Mouse (Mus musculus): ENCODE data around the gene Poll. TPM values are rescaled to one million over a fixed set of nuclear protein-coding genes. Genes with fewer than 3 reads are reported as not detected.

Gene Poll
- polyA plus RNA-seq, 1 experiment from 2014 or later, result 14.3 TPM

- Histone ChIP-seq H3K27me3 (ENCODE audit: control insufficient read depth, insufficient read depth, low read length) (peaks cover 51% of the 10 kb centered on the region), H3K4me3 (ENCODE audit: low read depth, low read length) (no peak overlapping the region), H3K4me2 (no peak overlapping the region), H3K4me1 (ENCODE audit: control insufficient read depth, insufficient read depth, low read length) (peaks cover 26% of the 10 kb centered on the region), H3K9me3 (ENCODE audit: control insufficient read depth, low read length) (no peaks in the 10 kb centered on the region), H3K36me3 (ENCODE audit: control insufficient read depth, insufficient read depth, low read length) (peaks cover 11% of the 10 kb centered on the region), H3K27ac (ENCODE audit: low read depth, low read length) (no peak overlapping the region), H3K9ac (ENCODE audit: low read length) (no peak overlapping the region)
- 75% methylated on average over 3 of the region's 3 CpGs for WGBS
- DNase-seq (ENCODE audit: low spot score, missing footprints) (peak; percentile 94), ATAC-seq (ENCODE audit: low FRiP score) (no peak)
Observed at GRCm38 (mm10) chr19:45581257-45581656, 20.9 kb upstream of the Poll start.

- 18% methylated on average over 12 of the region's 12 CpGs for WGBS
- ATAC-seq (ENCODE audit: low FRiP score) (peak; percentile 49), DNase-seq (ENCODE audit: low spot score, missing footprints) (no peak)
- Histone ChIP-seq H3K27ac (ENCODE audit: low read depth, low read length) (no peak overlapping the region), H3K36me3 (ENCODE audit: control insufficient read depth, insufficient read depth, low read length) (peaks cover 11% of the 10 kb centered on the region), H3K9me3 (ENCODE audit: control insufficient read depth, low read length) (no peaks in the 10 kb centered on the region), H3K4me1 (ENCODE audit: control insufficient read depth, insufficient read depth, low read length) (peaks cover 34% of the 10 kb centered on the region), H3K9ac (ENCODE audit: low read length) (no peak overlapping the region), H3K4me3 (ENCODE audit: low read depth, low read length) (no peak overlapping the region), H3K27me3 (ENCODE audit: control insufficient read depth, insufficient read depth, low read length) (peaks cover 50% of the 10 kb centered on the region), H3K4me2 (no peak overlapping the region)
Observed at GRCm38 (mm10) chr19:45580235-45580634, 19.9 kb upstream of the Poll start.

- peaks cover 34% of the 10 kb centered on the region for H3K4me1 ChIP-seq (ENCODE audit: control insufficient read depth, insufficient read depth, low read length)
- H3K4me3 ChIP-seq (ENCODE audit: low read depth, low read length), result no peak overlapping the region
- no peak overlapping the region for H3K27ac ChIP-seq (ENCODE audit: low read depth, low read length)
- H3K9me3 ChIP-seq (ENCODE audit: control insufficient read depth, low read length), result no peaks in the 10 kb centered on the region
- ATAC-seq (ENCODE audit: low FRiP score) (no peak), DNase-seq (ENCODE audit: low spot score, missing footprints) (peak; percentile 74)
- no peak overlapping the region for H3K9ac ChIP-seq (ENCODE audit: low read length)
- H3K36me3 ChIP-seq (ENCODE audit: control insufficient read depth, insufficient read depth, low read length), result peaks cover 11% of the 10 kb centered on the region
- H3K4me2 ChIP-seq, result no peak overlapping the region
- 89% methylated on average over 7 of the region's 7 CpGs for whole genome bisulfite sequencing
- peaks cover 55% of the 10 kb centered on the region for H3K27me3 ChIP-seq (ENCODE audit: control insufficient read depth, insufficient read depth, low read length)
Observed at GRCm38 (mm10) chr19:45579416-45579815, 19.1 kb upstream of the Poll start.

GRCm38 (mm10) chr19:45578976-45579375 is 18.6 kb upstream of the Poll start:
- Histone ChIP-seq H3K4me2 (no peak overlapping the region), H3K4me3 (ENCODE audit: low read depth, low read length) (no peak overlapping the region), H3K4me1 (ENCODE audit: control insufficient read depth, insufficient read depth, low read length) (peaks cover 34% of the 10 kb centered on the region), H3K27ac (ENCODE audit: low read depth, low read length) (no peak overlapping the region), H3K9me3 (ENCODE audit: control insufficient read depth, low read length) (no peaks in the 10 kb centered on the region), H3K27me3 (ENCODE audit: control insufficient read depth, insufficient read depth, low read length) (peaks cover 57% of the 10 kb centered on the region), H3K36me3 (ENCODE audit: control insufficient read depth, insufficient read depth, low read length) (peaks cover 11% of the 10 kb centered on the region), H3K9ac (ENCODE audit: low read length) (no peak overlapping the region)
- ATAC-seq (ENCODE audit: low FRiP score) (no peak), DNase-seq (ENCODE audit: low spot score, missing footprints) (peak; percentile 78)
- WGBS, result 90% methylated on average over 12 of the region's 12 CpGs

GRCm38 (mm10) chr19:45577141-45577750 is 16.9 kb upstream of the Poll start:
- Histone ChIP-seq H3K9me3 (ENCODE audit: control insufficient read depth, low read length) (no peaks in the 10 kb centered on the region), H3K9ac (ENCODE audit: low read length) (no peak overlapping the region), H3K36me3 (ENCODE audit: control insufficient read depth, insufficient read depth, low read length) (peaks cover 11% of the 10 kb centered on the region), H3K27ac (ENCODE audit: low read depth, low read length) (no peak overlapping the region), H3K4me1 (ENCODE audit: control insufficient read depth, insufficient read depth, low read length) (peaks cover 30% of the 10 kb centered on the region), H3K4me3 (ENCODE audit: low read depth, low read length) (no peak overlapping the region), H3K27me3 (ENCODE audit: control insufficient read depth, insufficient read depth, low read length) (peaks cover 62% of the 10 kb centered on the region), H3K4me2 (no peak overlapping the region)
- DNase-seq (ENCODE audit: low spot score, missing footprints), result no peak
- WGBS, result 88% methylated on average over 14 of the region's 14 CpGs
- no peak for ATAC-seq (ENCODE audit: low FRiP score)

- peaks cover 22% of the 10 kb centered on the region for H3K4me1 ChIP-seq (ENCODE audit: control insufficient read depth, insufficient read depth, low read length)
- peaks cover 78% of the 10 kb centered on the region for H3K27me3 ChIP-seq (ENCODE audit: control insufficient read depth, insufficient read depth, low read length)
- no peak overlapping the region for H3K27ac ChIP-seq (ENCODE audit: low read depth, low read length)
- no peak overlapping the region; the same call in 1 of the 2 replicates for H3K4me2 ChIP-seq
- no peak overlapping the region for H3K4me3 ChIP-seq (ENCODE audit: low read depth, low read length)
- no peak for DNase-seq (ENCODE audit: low spot score, missing footprints)
- ATAC-seq (ENCODE audit: low FRiP score), result no peak
- WGBS, result 4% methylated on average over 8 of the region's 8 CpGs
- no peak overlapping the region for H3K9ac ChIP-seq (ENCODE audit: low read length)
- H3K36me3 ChIP-seq (ENCODE audit: control insufficient read depth, insufficient read depth, low read length), result peaks cover 14% of the 10 kb centered on the region
- H3K9me3 ChIP-seq (ENCODE audit: control insufficient read depth, low read length), result no peaks in the 10 kb centered on the region
Observed at GRCm38 (mm10) chr19:45575632-45576001, 15.3 kb upstream of the Poll start.

GRCm38 (mm10) chr19:45574941-45575631 is 14.8 kb upstream of the Poll start:
- WGBS, result 55% methylated on average over 19 of the region's 19 CpGs
- ATAC-seq (ENCODE audit: low FRiP score), result no peak
- H3K9ac ChIP-seq (ENCODE audit: low read length), result no peak overlapping the region
- H3K27me3 ChIP-seq (ENCODE audit: control insufficient read depth, insufficient read depth, low read length), result peaks cover 81% of the 10 kb centered on the region
- H3K27ac ChIP-seq (ENCODE audit: low read depth, low read length), result no peak overlapping the region
- no peaks in the 10 kb centered on the region for H3K9me3 ChIP-seq (ENCODE audit: control insufficient read depth, low read length)
- peaks cover 14% of the 10 kb centered on the region for H3K36me3 ChIP-seq (ENCODE audit: control insufficient read depth, insufficient read depth, low read length)
- no peak overlapping the region for H3K4me2 ChIP-seq
- H3K4me1 ChIP-seq (ENCODE audit: control insufficient read depth, insufficient read depth, low read length), result peaks cover 17% of the 10 kb centered on the region
- no peak for DNase-seq (ENCODE audit: low spot score, missing footprints)
- H3K4me3 ChIP-seq (ENCODE audit: low read depth, low read length), result no peak overlapping the region

GRCm38 (mm10) chr19:45574339-45574898 is 14.1 kb upstream of the Poll start:
- Histone ChIP-seq H3K4me1 (ENCODE audit: control insufficient read depth, insufficient read depth, low read length) (peaks cover 10% of the 10 kb centered on the region), H3K36me3 (ENCODE audit: control insufficient read depth, insufficient read depth, low read length) (peaks cover 14% of the 10 kb centered on the region), H3K4me3 (ENCODE audit: low read depth, low read length) (no peak overlapping the region), H3K9ac (ENCODE audit: low read length) (no peak overlapping the region), H3K9me3 (ENCODE audit: control insufficient read depth, low read length) (no peaks in the 10 kb centered on the region), H3K27me3 (ENCODE audit: control insufficient read depth, insufficient read depth, low read length) (peaks cover 88% of the 10 kb centered on the region), H3K27ac (ENCODE audit: low read depth, low read length) (no peak overlapping the region), H3K4me2 (no peak overlapping the region)
- ATAC-seq (ENCODE audit: low FRiP score) (no peak), DNase-seq (ENCODE audit: low spot score, missing footprints) (no peak)
- WGBS, result 81% methylated on average over 7 of the region's 7 CpGs

- WGBS, result 20% methylated on average over 6 of the region's 6 CpGs
- H3K36me3 ChIP-seq (ENCODE audit: control insufficient read depth, insufficient read depth, low read length), result peaks cover 14% of the 10 kb centered on the region
Observed at GRCm38 (mm10) chr19:45573861-45574267, 13.5 kb upstream of the Poll start.

More at GRCm38 (mm10) chr19:45573861-45574267, 13.5 kb upstream of the Poll start:
- Histone ChIP-seq H3K9me3 (ENCODE audit: control insufficient read depth, low read length) (no peaks in the 10 kb centered on the region), H3K27me3 (ENCODE audit: control insufficient read depth, insufficient read depth, low read length) (peaks cover 88% of the 10 kb centered on the region), H3K9ac (ENCODE audit: low read length) (no peak overlapping the region), H3K4me1 (ENCODE audit: control insufficient read depth, insufficient read depth, low read length) (peaks cover 10% of the 10 kb centered on the region), H3K4me2 (no peak overlapping the region), H3K27ac (ENCODE audit: low read depth, low read length) (no peak overlapping the region), H3K4me3 (ENCODE audit: low read depth, low read length) (no peak overlapping the region)
- peak; percentile 67; the same call in 1 of the 2 replicates for ATAC-seq (ENCODE audit: low FRiP score)
- peak; percentile 94 for DNase-seq (ENCODE audit: low spot score, missing footprints)

Data from midbrain, embryonic 11.5 days (tissue).